Mouse (Mus musculus) mouse embryonic stem cell (cell line): Measurements from ENCODE around the gene Gm12184.

Source experiments
- in situ Hi-C, 2 experiments: fragments of 300-500 bp; cut with MboI; formaldehyde crosslinking; loops; 1 replicate in 1 of 2; 3 replicates in 1 of 2; pipeline ENCODE4 v1.14.3; 2019 to 2020; ENCODE audit warnings: low sequenced_read_pairs in 2 of 2, low pct_unique_long_range_greater_than_20kb in 1 of 2, mixed read lengths in 1 of 2; ENCODE audit not compliant: unreplicated experiment in 1 of 2

The Gm12184 gene

DNA sequence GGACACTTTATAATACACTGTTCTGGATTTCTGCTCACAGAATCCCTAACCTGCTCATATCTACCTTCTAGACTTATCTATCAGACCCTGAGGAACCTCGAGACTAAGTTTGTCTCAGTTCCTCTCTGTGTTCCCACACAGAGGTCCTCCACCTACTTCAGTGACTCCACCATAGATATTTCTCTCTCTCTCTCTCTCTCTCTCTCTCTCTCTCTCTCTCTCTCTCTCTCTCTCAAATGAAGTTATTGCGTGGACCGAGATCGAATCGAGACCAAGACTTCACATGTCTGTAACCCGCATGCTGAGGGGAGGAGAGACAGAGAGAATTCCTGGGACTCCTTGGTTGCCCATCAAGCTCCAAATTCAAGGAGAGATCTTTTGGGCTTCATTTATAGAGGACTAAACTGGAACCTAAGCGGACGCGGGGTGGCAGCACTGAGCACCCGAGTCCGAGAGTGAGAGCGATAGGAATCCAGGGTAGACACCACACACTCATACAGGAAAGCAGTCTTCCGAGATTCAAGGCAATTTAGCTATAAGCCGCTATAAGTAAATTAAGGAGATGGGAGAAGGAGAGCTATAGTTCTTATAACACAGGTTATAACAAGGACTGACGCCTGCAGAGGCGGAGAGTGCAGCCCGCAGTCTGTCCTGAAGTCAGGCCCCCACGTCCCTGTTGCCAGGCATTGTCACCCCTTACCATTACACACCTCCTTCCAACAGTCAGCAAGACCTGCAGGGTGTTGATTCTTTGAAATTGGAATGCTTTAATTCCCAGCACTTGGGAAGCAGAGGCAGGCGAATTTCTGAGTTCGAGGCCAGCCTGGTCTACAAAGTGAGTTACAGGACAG lies 36.3 kb downstream of the Gm12184 start:
- in situ Hi-C loops, result loop anchor here (5.0 to 10.0 kb wide), 3 partner anchors 62 to 305 kb away; no protein-coding TSS in a partner anchor

DNA sequence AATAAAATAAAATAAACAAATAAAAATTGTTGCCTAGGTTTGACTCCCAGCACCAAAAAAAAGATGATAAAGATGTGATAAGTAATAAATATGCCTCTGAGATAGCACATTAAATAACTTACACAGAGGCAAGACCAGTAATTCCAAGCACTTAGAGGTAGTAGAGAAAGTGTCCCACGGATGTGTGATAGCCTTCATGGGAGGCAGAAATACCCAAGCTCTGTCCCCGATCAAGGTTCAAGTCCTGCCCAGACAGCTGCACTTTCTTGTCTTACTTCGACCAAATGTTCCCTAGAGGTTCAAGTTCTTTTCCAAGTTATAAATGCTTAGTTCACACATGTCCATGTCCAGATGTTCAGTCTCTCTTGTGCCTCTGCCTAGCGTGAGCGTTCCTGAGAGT lies 37.2 kb downstream of the Gm12184 start:
- in situ Hi-C loops, result loop anchor here (5.0 to 10.0 kb wide), 3 partner anchors 63 to 306 kb away; no protein-coding TSS in a partner anchor

DNA sequence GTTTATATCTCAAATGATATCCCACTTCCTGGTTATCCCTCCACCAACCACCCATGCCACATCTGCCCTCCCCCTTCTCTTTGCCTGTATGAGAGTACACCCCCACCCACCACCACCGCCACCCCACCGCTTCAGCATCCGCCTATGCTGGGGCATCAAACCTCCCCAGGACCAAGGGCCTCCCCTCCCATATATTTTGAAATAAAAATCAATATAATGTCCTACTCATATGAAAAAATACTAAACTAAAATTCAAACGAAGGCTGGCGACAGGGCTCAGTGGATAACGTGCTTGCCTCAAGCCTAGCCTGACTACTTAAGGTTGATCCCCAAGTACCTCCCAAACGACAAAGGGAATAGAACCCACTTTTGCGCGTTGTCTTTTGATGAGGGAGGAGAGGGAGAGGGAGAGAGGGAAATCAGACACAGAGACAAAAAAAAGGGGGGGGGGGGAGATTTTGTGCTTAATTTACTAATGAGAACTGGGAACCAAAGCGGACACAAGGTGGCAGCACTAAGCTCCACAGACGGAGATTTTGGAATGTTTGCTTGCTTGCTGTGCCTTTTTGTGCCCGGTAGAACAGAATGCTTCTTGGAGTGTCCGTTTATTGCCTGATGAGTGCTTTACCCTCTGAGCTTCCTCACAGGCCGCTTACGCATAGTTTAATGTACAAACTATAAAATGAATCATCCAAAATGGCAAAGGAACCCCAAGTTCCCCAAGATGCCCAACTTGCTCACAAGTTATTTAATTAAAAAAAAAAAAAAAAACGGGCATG lies 38.0 kb downstream of the Gm12184 start:
- in situ Hi-C loops, result loop anchor here (5.0 to 10.0 kb wide), 3 partner anchors 64 to 306 kb away; no protein-coding TSS in a partner anchor

- in situ Hi-C loops, result loop anchor here (5.0 to 10.0 kb wide), 3 partner anchors 65 to 307 kb away; no protein-coding TSS in a partner anchor
These were observed 38.8 kb downstream of the Gm12184 start for GRCm38 (mm10) chr11:48787455-48788211.

DNA sequence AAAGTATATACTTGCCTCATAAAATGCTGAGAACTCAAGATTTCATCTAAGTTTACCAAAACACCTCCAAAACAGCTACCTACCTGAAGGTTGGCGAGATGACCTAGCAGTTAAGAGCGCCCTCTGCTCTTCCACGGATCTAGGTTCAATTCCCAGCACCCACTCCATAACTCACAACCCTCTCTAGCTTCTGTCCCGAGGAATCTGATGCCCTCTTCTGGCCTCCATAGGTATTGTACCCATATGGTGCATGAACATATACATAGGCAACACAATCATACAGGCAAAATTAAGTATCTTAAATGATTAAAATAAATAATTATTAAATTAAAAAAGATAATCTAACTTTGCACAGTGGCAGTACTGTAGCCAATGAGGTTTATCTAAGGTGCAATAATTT lies 44.2 kb downstream of the Gm12184 start:
- in situ Hi-C loops, result loop anchor here in 1 of 2 experiments (10.0 kb wide), 1 partner anchor 313 kb away; no protein-coding TSS in a partner anchor

DNA sequence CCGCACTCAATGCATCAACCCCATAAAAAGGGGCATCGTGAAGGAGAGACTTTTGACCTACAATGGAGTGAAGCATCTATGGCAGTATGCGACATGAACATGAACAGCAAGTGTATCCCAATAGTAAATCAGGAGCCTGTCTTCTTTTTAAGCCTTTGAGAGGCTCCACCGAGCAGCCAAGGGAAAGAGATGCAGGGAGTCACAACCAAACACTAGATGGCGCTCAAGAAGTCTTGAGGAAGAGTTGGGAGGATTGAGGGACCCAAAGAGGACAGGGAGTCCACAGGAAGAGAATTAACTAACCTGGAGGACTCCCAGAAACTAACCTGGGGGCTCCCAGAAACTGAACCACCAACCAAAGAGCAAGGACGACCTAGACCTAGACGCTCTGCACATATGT lies 47.0 kb downstream of the Gm12184 start:
- in situ Hi-C loops, result loop anchor here in 1 of 2 experiments (10.0 kb wide), 1 partner anchor 185 kb away; no protein-coding TSS in a partner anchor

GRCm38 (mm10) chr11:48777303-48777702 lies 49.2 kb downstream of the Gm12184 start:
- in situ Hi-C loops, result loop anchor here in 1 of 2 experiments (10.0 kb wide), 1 partner anchor 183 kb away; no protein-coding TSS in a partner anchor

DNA sequence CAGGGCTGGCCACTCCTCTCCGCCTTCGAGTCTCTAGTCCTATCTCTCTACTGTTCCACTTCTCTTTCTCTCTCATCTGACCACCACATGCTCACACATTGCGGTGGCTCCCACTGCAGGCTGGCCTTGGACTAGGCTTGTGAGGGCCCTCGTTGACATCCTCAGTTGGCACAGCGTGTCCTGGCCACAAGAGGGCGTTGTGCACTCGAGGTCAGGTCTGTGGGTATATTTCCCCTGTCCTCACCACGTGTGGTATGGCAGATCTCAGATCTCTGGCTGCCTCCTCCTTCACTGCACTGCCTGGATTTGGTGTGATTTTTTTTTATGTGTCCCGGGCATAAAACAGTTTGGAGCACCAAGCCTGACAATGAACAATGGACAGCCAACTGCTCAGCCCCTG lies 49.8 kb downstream of the Gm12184 start:
- in situ Hi-C loops, result loop anchor here in 1 of 2 experiments (10.0 kb wide), 1 partner anchor 182 kb away; no protein-coding TSS in a partner anchor

DNA sequence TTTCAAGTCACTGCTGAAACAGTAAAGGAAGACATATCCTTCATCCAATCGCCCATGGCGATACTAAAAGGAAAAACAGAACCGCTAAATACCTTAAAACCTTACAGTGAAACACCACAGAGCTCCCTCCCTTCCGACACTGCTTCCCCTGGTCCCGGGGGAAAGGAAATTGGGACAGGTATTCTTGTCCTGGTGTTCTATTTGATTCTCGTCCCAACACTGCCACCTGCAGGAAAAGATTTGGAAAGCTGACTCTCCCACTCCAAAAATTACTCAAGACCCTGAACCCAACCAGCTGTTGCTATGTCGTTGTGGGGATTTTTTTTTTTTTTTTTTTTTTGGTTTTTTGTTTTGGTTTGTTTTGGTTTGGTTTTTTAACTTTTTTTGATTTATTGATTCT lies 51.0 kb downstream of the Gm12184 start:
- in situ Hi-C loops, result loop anchor here in 1 of 2 experiments (10.0 kb wide), 1 partner anchor 181 kb away; no protein-coding TSS in a partner anchor
